Mouse (Mus musculus) liver, embryonic 14.5 days (tissue): Measurements from ENCODE around the gene Samhd1.

ENCODE experiments used
- CTCF ChIP-seq: IDR thresholded peaks from 2 replicates; pipeline ENCODE4 v1.5.1; 2016; ENCODE audit warnings: antibody characterized with exemption, low read depth, control low read depth
- EP300 ChIP-seq: IDR thresholded peaks from 2 replicates; pipeline ENCODE4 v1.6.1; 2016; ENCODE audit warnings: antibody characterized with exemption, low read depth

GRCm38 (mm10) chr2:157069755-157070315, 65.2 kb downstream of the Samhd1 start:
- no peak for TF ChIP-seq CTCF
- no peak for TF ChIP-seq EP300
